Mouse (Mus musculus) liver, embryonic 16.5 days (tissue): ENCODE measurements at regions not wholly inside any gene's neighbourhood (a gene's known extent, or its start where the extent isn't known, plus 50 kb on each side); places are given as distances from the start of the nearest gene placed in this dataset.

Experiments used
- ATAC-seq: fragments of 200-750 bp; cut with Nextera tagmentation; 2 replicates; pipeline ENCODE4 v1.8.0; 2017; ENCODE audit warnings: low read depth, mild to moderate bottlenecking, moderate number of reproducible peaks, moderate library complexity
- H3K27ac ChIP-seq: fragments of 300-500 bp; sonication (generic); 2 replicates; pipeline ENCODE4 v1.5.1; 2014; ENCODE audit warnings: mild to moderate bottlenecking, low read length
- H3K27me3 ChIP-seq: fragments of 300-500 bp; sonication (generic); 2 replicates; pipeline ENCODE4 v1.6.1; 2014; ENCODE audit warnings: low read depth, low read length, mixed read lengths; ENCODE audit not compliant: control insufficient read depth, insufficient read depth
- H3K36me3 ChIP-seq: fragments of 300-500 bp; sonication (generic); 2 replicates; pipeline ENCODE4 v1.6.1; 2014; ENCODE audit warnings: mild to moderate bottlenecking; ENCODE audit not compliant: control insufficient read depth, insufficient read depth
- H3K4me1 ChIP-seq: fragments of 300-500 bp; sonication (generic); 2 replicates; pipeline ENCODE4 v1.6.1; 2014; ENCODE audit warnings: low read depth, low read length, mixed read lengths; ENCODE audit not compliant: control insufficient read depth
- H3K4me2 ChIP-seq: fragments of 300-500 bp; sonication (generic); 2 replicates; pipeline ENCODE4 v1.6.1; 2014; ENCODE audit warnings: low read depth, low read length, mixed read lengths
- H3K4me3 ChIP-seq: fragments of 300-500 bp; sonication (generic); 2 replicates; pipeline ENCODE4 v1.5.1; 2014; ENCODE audit warnings: low read depth, mild to moderate bottlenecking, low read length
- H3K9ac ChIP-seq: fragments of 300-500 bp; sonication (generic); 2 replicates; pipeline ENCODE4 v1.6.1; 2014; ENCODE audit warnings: low read depth, low read length
- H3K9me3 ChIP-seq: fragments of 300-500 bp; sonication (generic); replicated peaks from 2 replicates; pipeline ENCODE4 v1.6.1; 2016; ENCODE audit warnings: low read length; ENCODE audit not compliant: control insufficient read depth
- WGBS: fragments of 180-500 bp; shearing (Covaris S2); extraction: QIAGEN DNeasy Blood & Tissue Kit; methylation state at CpG from one replicate; pipeline ENCODE4 v1.1.7; 2014; ENCODE audit not compliant: insufficient replicate concordance; 5-methylcytosine and 5-hydroxymethylcytosine counted together

GRCm38 (mm10) chr5:28798361-28798760, 331.3 kb upstream of the Shh start:
- Histone ChIP-seq H3K9ac (no peak overlapping the region), H3K27me3 (no peaks in the 10 kb centered on the region), H3K27ac (no peak overlapping the region), H3K9me3 (no peaks in the 10 kb centered on the region), H3K4me1 (no peaks in the 10 kb centered on the region), H3K4me3 (no peak overlapping the region), H3K36me3 (no peaks in the 10 kb centered on the region), H3K4me2 (no peak overlapping the region)
- WGBS = 59% methylated on average over 1 of the region's 1 CpGs
- ATAC-seq = no peak

GRCm38 (mm10) chr5:28795130-28795758, 328.2 kb upstream of the Shh start:
- H3K9ac ChIP-seq = no peak overlapping the region
- H3K4me2 ChIP-seq = no peak overlapping the region
- no peaks in the 10 kb centered on the region for H3K27me3 ChIP-seq
- H3K4me3 ChIP-seq = no peak overlapping the region
- H3K4me1 ChIP-seq = no peaks in the 10 kb centered on the region
- WGBS = 78% methylated on average over 6 of the region's 6 CpGs
- H3K27ac ChIP-seq = no peak overlapping the region
- no peaks in the 10 kb centered on the region for H3K36me3 ChIP-seq
- no peaks in the 10 kb centered on the region for H3K9me3 ChIP-seq
- no peak for ATAC-seq

DNA sequence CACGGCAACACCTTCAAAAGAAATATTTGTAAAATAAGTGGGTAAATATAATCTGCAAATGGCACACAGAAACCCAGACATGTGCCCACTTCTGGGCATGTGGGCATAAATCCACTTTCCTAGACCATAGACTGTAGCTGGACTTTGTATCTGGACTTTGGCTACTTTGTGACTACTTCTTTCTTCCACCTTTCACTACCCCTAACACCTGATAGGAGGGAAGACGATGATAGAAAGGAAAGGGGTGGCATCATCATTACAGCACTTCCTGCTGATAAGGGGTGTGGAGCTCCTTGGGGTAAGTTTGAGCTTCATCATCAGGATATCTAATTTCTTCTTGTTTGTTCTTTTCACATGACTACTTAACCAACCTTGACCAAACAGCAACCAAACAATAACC, 326.7 kb upstream of the Shh start:
- Histone ChIP-seq H3K4me3 (no peak overlapping the region), H3K27ac (no peak overlapping the region), H3K9ac (no peak overlapping the region), H3K4me1 (no peaks in the 10 kb centered on the region), H3K27me3 (no peaks in the 10 kb centered on the region), H3K4me2 (no peak overlapping the region), H3K9me3 (no peaks in the 10 kb centered on the region), H3K36me3 (no peaks in the 10 kb centered on the region)
- WGBS = 49% methylated on average over 2 of the region's 2 CpGs
- no peak for ATAC-seq

- Histone ChIP-seq H3K27me3 (no peaks in the 10 kb centered on the region), H3K36me3 (no peaks in the 10 kb centered on the region), H3K27ac (no peak overlapping the region), H3K9me3 (no peaks in the 10 kb centered on the region), H3K4me1 (no peaks in the 10 kb centered on the region), H3K9ac (no peak overlapping the region), H3K4me2 (no peak overlapping the region), H3K4me3 (no peak overlapping the region)
- no peak for ATAC-seq
- 62% methylated on average over 11 of the region's 11 CpGs for WGBS
These were observed 318.4 kb upstream of the Shh start for GRCm38 (mm10) chr5:28785347-28786060.

- 73% methylated on average over 6 of the region's 6 CpGs for WGBS
These were observed 317.4 kb upstream of the Shh start for GRCm38 (mm10) chr5:28784339-28784966.

GRCm38 (mm10) chr5:28775648-28776359, 308.7 kb upstream of the Shh start:
- WGBS = 63% methylated on average over 2 of the region's 2 CpGs
- Histone ChIP-seq H3K27ac (no peak overlapping the region), H3K36me3 (no peaks in the 10 kb centered on the region), H3K27me3 (no peaks in the 10 kb centered on the region), H3K4me3 (no peak overlapping the region), H3K9me3 (no peaks in the 10 kb centered on the region), H3K9ac (no peak overlapping the region), H3K4me1 (no peaks in the 10 kb centered on the region), H3K4me2 (no peak overlapping the region)
- no peak for ATAC-seq

More at GRCm38 (mm10) chr5:28784339-28784966, 317.4 kb upstream of the Shh start:
- Histone ChIP-seq H3K4me3 (no peak overlapping the region), H3K27me3 (no peaks in the 10 kb centered on the region), H3K9ac (no peak overlapping the region), H3K9me3 (no peaks in the 10 kb centered on the region), H3K36me3 (no peaks in the 10 kb centered on the region), H3K27ac (no peak overlapping the region), H3K4me2 (no peak overlapping the region), H3K4me1 (no peaks in the 10 kb centered on the region)
- no peak for ATAC-seq

GRCm38 (mm10) chr5:28771796-28772195, 304.7 kb upstream of the Shh start:
- 74% methylated on average over 1 of the region's 1 CpGs for WGBS
- Histone ChIP-seq H3K9ac (no peak overlapping the region), H3K4me1 (no peaks in the 10 kb centered on the region), H3K4me2 (no peak overlapping the region), H3K27me3 (no peaks in the 10 kb centered on the region), H3K4me3 (no peak overlapping the region), H3K27ac (no peak overlapping the region), H3K9me3 (no peaks in the 10 kb centered on the region), H3K36me3 (no peaks in the 10 kb centered on the region)
- no peak for ATAC-seq

GRCm38 (mm10) chr5:28756171-28756948, 289.3 kb upstream of the Shh start:
- no peak for ATAC-seq
- 66% methylated on average over 6 of the region's 6 CpGs for WGBS
- Histone ChIP-seq H3K27me3 (no peaks in the 10 kb centered on the region), H3K27ac (no peak overlapping the region), H3K9ac (no peak overlapping the region), H3K9me3 (no peaks in the 10 kb centered on the region), H3K36me3 (no peaks in the 10 kb centered on the region), H3K4me3 (no peak overlapping the region), H3K4me2 (no peak overlapping the region), H3K4me1 (no peaks in the 10 kb centered on the region)
